Mouse (Mus musculus) pancreas, adult 10 weeks (tissue): ENCODE results near the gene Rpa1. TPM values are rescaled to one million over a fixed set of nuclear protein-coding genes. Genes with fewer than 3 reads are reported as not detected.

Experiments used
- polyA plus RNA-seq: library from polyadenylated mRNA; stranded (reverse); fragments of 350-450 nt; fragmentation: Illumina TruSeq; extraction: RNeasy Lipid Tissue Mini Kit (QIAGEN cat#74804); gene quantifications from one replicate; pipeline ENCODE4 v1.2.3, GENCODE M21; 2015; ENCODE audit warnings: low read depth, low replicate concordance; ENCODE audit not compliant: insufficient read depth

Gene Rpa1
- polyA plus RNA-seq: 5.0 TPM

DNA sequence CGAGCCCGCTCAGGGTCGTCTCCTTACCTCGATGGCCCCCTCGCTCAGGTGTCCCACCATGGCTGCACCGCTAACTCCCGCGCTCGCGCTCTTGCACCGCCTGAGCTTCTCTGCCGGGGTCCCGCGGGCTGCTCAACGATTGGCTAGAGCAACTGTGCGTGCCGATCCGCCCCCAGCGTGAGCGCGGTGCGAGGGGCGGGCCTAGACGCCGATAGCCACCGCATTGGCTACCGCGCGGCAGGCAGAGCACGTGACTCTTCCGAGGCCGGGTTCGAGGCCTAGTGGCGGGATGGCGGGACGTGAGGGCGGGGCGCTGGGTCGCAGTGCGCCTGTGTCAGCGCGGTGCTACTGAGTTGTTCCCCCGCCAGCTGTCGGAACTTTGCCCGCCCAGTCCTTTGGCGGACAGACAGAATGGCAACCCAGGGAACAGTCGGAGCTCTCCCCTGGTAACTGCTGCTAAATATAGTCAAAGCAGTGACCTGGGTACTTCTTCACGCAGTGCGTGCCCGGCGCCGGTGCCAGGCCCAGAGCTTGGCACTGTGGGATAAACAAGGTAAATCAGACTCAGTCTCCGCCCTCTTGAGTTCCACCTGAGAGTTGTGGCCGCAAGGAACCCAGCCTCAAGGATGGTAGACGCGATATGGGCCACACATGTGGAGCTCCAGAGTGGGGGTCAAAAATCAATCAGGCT, at the start of gene Rpa1, which contains the start of gene Smyd4:
Rpa1 (minus strand) TSS at position 126 of the 691 bp plus-strand sequence.
Smyd4 (plus strand) TSS at position 235 of the 691 bp plus-strand sequence.

Other genes starting within 250 kb of the Rpa1 start
- 3.8 TPM for gene Hic1, start 178.8 kb downstream of the Rpa1 start, polyA plus RNA-seq
- 6.6 TPM for gene Ovca2, start 169.5 kb downstream of the Rpa1 start, polyA plus RNA-seq
- gene Dph1, start 157.1 kb downstream of the Rpa1 start, polyA plus RNA-seq: 2.3 TPM
- 1.3 TPM for gene Rtn4rl1, start 154.5 kb downstream of the Rpa1 start, polyA plus RNA-seq
- gene Smyd4, start 109 bp upstream of the Rpa1 start, polyA plus RNA-seq: 1.5 TPM
- 27.5 TPM for gene Serpinf1, start 74.4 kb upstream of the Rpa1 start, polyA plus RNA-seq
- 0.37 TPM for gene Serpinf2, start 91.3 kb upstream of the Rpa1 start, polyA plus RNA-seq
- 5.2 TPM for gene Wdr81, start 106.4 kb upstream of the Rpa1 start, polyA plus RNA-seq
- gene Tlcd2, start 113.4 kb upstream of the Rpa1 start, polyA plus RNA-seq: 2.0 TPM
- 17.1 TPM for gene Prpf8, start 138.5 kb upstream of the Rpa1 start, polyA plus RNA-seq
- 2.5 TPM for gene Rilp, start 161.8 kb upstream of the Rpa1 start, polyA plus RNA-seq
- gene Scarf1, start 165.2 kb upstream of the Rpa1 start, polyA plus RNA-seq: 5.9 TPM
- 5.1 TPM for gene Slc43a2, start 183.4 kb upstream of the Rpa1 start, polyA plus RNA-seq
- gene Pitpna, start 239.8 kb upstream of the Rpa1 start, polyA plus RNA-seq: 16.2 TPM